Mouse (Mus musculus): ENCODE measurements around the gene Rgs16. TPM values are rescaled to one million over a fixed set of nuclear protein-coding genes. Genes with fewer than 3 reads are reported as not detected.
"Not testable (repeated sequence)": the region's sequence is repeated elsewhere in the genome, so short reads cannot be mapped to it uniquely, and the experiment has no call there.

The Rgs16 gene
- polyA plus RNA-seq, 2 experiments, result 8.5 to 21.9 TPM

DNA sequence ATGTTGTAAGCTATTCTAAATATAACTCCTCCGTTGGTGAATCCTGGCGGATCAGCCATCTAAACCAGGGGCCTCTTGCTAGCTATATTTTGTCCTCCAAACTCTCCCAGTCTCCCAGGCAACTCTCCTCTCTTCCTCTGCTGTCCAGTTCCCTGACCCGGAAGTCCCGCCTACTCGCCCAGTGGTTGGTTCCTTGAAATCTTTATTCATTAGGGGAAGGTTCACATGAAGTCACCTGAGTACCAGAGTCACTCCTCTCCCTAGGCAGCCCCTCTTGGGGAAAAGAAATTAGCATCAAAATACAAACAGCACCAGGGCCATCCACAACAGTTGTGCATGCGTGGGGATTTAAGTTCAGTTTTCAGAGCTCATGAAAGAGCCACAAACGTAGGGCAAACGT is 26.1 kb downstream of the Rgs16 start:
- Histone ChIP-seq H3K27me3 (ENCODE audit: control insufficient read depth, insufficient read depth, low read length) (no peaks in the 10 kb centered on the region), H3K36me3 (ENCODE audit: control insufficient read depth, insufficient read depth, low read length) (peaks cover 4% of the 10 kb centered on the region; the same call in 1 of the 2 replicates), H3K9ac (ENCODE audit: low read depth, low read length, severe bottlenecking) (no peak overlapping the region), H3K4me3 (replicated peaks; ENCODE audit: low read length) (no peak overlapping the region), H3K27ac (replicated peaks; ENCODE audit: low read depth, low read length) (no peak overlapping the region), H3K4me2 (replicated peaks; ENCODE audit: low read depth, low read length, severe bottlenecking) (no peak overlapping the region), H3K9me3 (ENCODE audit: control insufficient read depth, low read length) (no peaks in the 10 kb centered on the region), H3K4me1 (ENCODE audit: control insufficient read depth, insufficient read depth, low read length) (no peaks in the 10 kb centered on the region)
- DNase-seq (ENCODE audit: low spot score) (no peak), ATAC-seq (ENCODE audit: low FRiP score, low read depth) (no peak)
- TF ChIP-seq POLR2A (IDR thresholded peaks at IDR 0.05; ENCODE audit: borderline replicate concordance, extremely low read depth, insufficient read depth, insufficient read length), result no peak
- 48% methylated on average over 8 of the region's 8 CpGs for WGBS

DNA sequence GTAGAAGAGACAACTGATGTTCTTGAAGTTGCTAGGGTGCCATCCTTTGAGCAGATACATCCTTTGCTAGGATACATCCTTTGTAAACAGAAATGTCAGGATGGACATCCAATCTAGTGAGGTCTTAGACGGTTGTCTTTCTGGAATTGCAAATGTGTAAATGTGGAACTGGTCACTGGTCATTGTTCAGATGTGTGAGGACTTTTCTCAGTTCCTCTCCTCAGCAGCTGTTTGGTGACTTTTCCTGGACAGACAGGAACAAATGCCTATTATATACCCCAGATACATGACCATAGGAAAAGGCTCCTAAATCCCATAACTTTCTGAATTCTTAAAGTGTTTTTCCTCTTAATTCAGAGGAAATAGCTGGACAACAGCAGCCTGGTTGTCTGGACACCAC is 27.1 kb downstream of the Rgs16 start:
- H3K36me3 ChIP-seq (ENCODE audit: control insufficient read depth, insufficient read depth, low read length), result no peaks in the 10 kb centered on the region
- H3K9ac ChIP-seq (ENCODE audit: low read depth, low read length, severe bottlenecking), result no peak overlapping the region
- DNase-seq (ENCODE audit: low spot score) (no peak), ATAC-seq (ENCODE audit: low FRiP score, low read depth) (no peak)
- no peaks in the 10 kb centered on the region for H3K9me3 ChIP-seq (ENCODE audit: control insufficient read depth, low read length)
- no peak overlapping the region for H3K4me2 ChIP-seq (replicated peaks; ENCODE audit: low read depth, low read length, severe bottlenecking)
- no peaks in the 10 kb centered on the region for H3K4me1 ChIP-seq (ENCODE audit: control insufficient read depth, insufficient read depth, low read length)
- no peak overlapping the region for H3K27ac ChIP-seq (replicated peaks; ENCODE audit: low read depth, low read length)
- TF ChIP-seq POLR2A (IDR thresholded peaks at IDR 0.05; ENCODE audit: borderline replicate concordance, extremely low read depth, insufficient read depth, insufficient read length), result no peak
- H3K4me3 ChIP-seq (replicated peaks; ENCODE audit: low read length), result no peak overlapping the region
- 87% methylated on average over 1 of the region's 1 CpGs for WGBS
- no peaks in the 10 kb centered on the region for H3K27me3 ChIP-seq (ENCODE audit: control insufficient read depth, insufficient read depth, low read length)

DNA sequence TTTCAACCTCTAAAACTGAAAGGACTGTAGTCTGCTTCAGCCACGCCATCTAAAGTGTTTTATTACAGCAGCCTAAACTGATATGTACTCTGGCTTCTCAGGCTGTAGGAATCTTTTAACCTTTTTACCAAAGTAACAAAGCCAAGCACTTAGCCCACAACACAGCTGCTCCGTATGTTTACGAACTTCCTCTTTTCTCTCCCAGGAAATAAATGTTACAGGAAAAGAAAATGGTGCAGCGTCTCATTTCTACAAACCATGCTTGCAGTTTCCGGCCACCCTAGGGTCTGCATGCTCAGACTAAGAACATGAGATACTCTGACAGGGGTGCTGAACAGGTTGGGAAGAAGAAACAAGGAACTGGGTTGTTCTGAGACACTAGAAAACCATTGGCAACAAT is 28.3 kb downstream of the Rgs16 start:
- Histone ChIP-seq H3K9ac (ENCODE audit: low read depth, low read length, severe bottlenecking) (no peak overlapping the region), H3K4me1 (ENCODE audit: control insufficient read depth, insufficient read depth, low read length) (no peaks in the 10 kb centered on the region), H3K36me3 (ENCODE audit: control insufficient read depth, insufficient read depth, low read length) (no peaks in the 10 kb centered on the region), H3K4me3 (replicated peaks; ENCODE audit: low read length) (no peak overlapping the region), H3K9me3 (ENCODE audit: control insufficient read depth, low read length) (no peaks in the 10 kb centered on the region), H3K27ac (replicated peaks; ENCODE audit: low read depth, low read length) (no peak overlapping the region), H3K27me3 (ENCODE audit: control insufficient read depth, insufficient read depth, low read length) (no peaks in the 10 kb centered on the region), H3K4me2 (replicated peaks; ENCODE audit: low read depth, low read length, severe bottlenecking) (no peak overlapping the region)
- ATAC-seq (ENCODE audit: low FRiP score, low read depth) (no peak), DNase-seq (ENCODE audit: low spot score) (no peak)
- no peak for TF ChIP-seq POLR2A (IDR thresholded peaks at IDR 0.05; ENCODE audit: borderline replicate concordance, extremely low read depth, insufficient read depth, insufficient read length)
- 69% methylated on average over 5 of the region's 5 CpGs for WGBS

DNA sequence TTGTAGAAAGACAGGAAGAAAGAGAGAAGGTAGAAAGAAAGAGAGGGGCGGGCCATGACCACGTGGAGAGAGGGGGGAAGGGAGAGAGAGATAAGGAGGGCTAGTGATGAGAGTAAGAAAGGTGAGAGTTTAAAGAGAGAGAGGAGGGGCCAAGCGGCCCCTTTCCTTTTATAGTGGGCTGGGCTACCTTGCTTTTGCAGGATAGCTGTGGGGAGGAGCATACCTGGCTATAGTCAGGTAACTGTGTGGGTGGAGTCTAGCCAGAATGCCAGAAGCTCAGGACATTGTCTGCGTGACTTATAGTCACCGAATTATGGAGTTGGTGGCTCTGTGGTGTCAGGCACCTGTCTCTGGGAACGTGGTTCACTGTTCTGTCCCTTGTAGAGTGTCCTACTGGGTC is 29.4 kb downstream of the Rgs16 start:
- not testable (repeated sequence) for H3K4me3 ChIP-seq (replicated peaks; ENCODE audit: low read length); H3K27me3 ChIP-seq (ENCODE audit: control insufficient read depth, insufficient read depth, low read length); H3K27ac ChIP-seq (replicated peaks; ENCODE audit: low read depth, low read length); H3K4me2 ChIP-seq (replicated peaks; ENCODE audit: low read depth, low read length, severe bottlenecking); H3K9me3 ChIP-seq (ENCODE audit: control insufficient read depth, low read length); ATAC-seq (ENCODE audit: low FRiP score, low read depth); H3K9ac ChIP-seq (ENCODE audit: low read depth, low read length, severe bottlenecking); DNase-seq (ENCODE audit: low spot score); H3K4me1 ChIP-seq (ENCODE audit: control insufficient read depth, insufficient read depth, low read length); H3K36me3 ChIP-seq (ENCODE audit: control insufficient read depth, insufficient read depth, low read length)
- WGBS, result 63% methylated on average over 6 of the region's 6 CpGs

DNA sequence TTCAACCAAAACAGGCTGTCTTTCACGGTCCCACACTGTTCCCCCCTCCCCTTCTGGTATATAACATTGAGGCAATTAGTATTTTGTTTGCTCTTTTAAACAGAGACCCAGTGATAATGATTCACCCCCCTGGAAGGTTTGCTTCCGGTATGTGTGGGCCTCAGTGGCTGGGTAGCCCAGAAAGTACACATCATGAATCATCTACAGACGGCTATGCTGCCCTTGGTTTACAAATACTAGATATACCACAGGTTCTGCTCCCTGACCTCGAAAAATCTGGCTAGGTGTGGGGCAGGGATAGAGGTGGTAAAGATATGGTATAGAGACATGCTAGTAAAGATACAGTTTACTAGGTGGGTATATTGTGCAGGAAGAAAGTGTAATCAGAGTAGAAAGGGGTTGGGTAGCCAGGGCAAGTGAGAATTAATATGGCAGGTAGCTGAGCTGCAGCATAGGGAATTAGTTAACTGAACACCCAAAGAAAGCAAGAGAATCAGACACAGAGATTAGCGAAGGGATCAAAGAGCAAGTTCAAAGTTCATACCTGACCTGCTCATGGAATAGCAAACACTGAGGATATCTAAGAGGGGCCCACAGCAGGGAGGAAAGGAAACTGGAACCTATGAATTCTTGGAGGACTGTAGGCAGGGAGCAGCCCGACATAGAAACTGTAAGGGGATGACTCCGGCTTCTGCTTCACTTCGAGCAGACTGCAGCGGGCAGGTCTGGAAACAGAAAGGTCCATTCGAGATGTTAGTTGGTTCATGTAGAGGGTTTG is 30.0 kb downstream of the Rgs16 start:
- no peak for ATAC-seq (ENCODE audit: low FRiP score, low read depth)
- H3K36me3 ChIP-seq (ENCODE audit: control insufficient read depth, insufficient read depth, low read length), result no peaks in the 10 kb centered on the region
- H3K27me3 ChIP-seq (ENCODE audit: control insufficient read depth, insufficient read depth, low read length), result no peaks in the 10 kb centered on the region
- WGBS, result 80% methylated on average over 10 of the region's 10 CpGs
- no peaks in the 10 kb centered on the region for H3K4me1 ChIP-seq (ENCODE audit: control insufficient read depth, insufficient read depth, low read length)
- TF ChIP-seq POLR2A (IDR thresholded peaks at IDR 0.05; ENCODE audit: borderline replicate concordance, extremely low read depth, insufficient read depth, insufficient read length), result no peak
- H3K4me2 ChIP-seq (replicated peaks; ENCODE audit: low read depth, low read length, severe bottlenecking), result no peak overlapping the region
- DNase-seq (ENCODE audit: low spot score), result no peak
- no peaks in the 10 kb centered on the region for H3K9me3 ChIP-seq (ENCODE audit: control insufficient read depth, low read length)
- no peak overlapping the region for H3K4me3 ChIP-seq (replicated peaks; ENCODE audit: low read length)
- H3K9ac ChIP-seq (ENCODE audit: low read depth, low read length, severe bottlenecking), result no peak overlapping the region
- no peak overlapping the region for H3K27ac ChIP-seq (replicated peaks; ENCODE audit: low read depth, low read length)
